Mouse (Mus musculus) heart, postnatal 0 days (tissue): ENCODE data around the gene Rpl23. TPM values are rescaled to one million over a fixed set of nuclear protein-coding genes. Genes with fewer than 3 reads are reported as not detected.

ENCODE experiments used
- ATAC-seq: fragments of 200-750 bp; cut with Nextera tagmentation; 2 replicates; pipeline ENCODE4 v1.8.0; 2017; ENCODE audit warnings: low read depth, moderate number of reproducible peaks, moderate library complexity; ENCODE audit not compliant: insufficient read depth
- DNase-seq: peaks from one replicate; pipeline ENCODE4 v3.0.0-alpha.2; 2016; ENCODE audit warnings: low spot score
- H3K27ac ChIP-seq: fragments of 300-500 bp; sonication (generic); 2 replicates; pipeline ENCODE4 v1.5.1; 2014; ENCODE audit warnings: low read depth, mild to moderate bottlenecking
- H3K27me3 ChIP-seq: fragments of 300-500 bp; sonication (generic); 2 replicates; pipeline ENCODE4 v1.6.1; 2014; ENCODE audit warnings: low read length, mixed read lengths; ENCODE audit not compliant: control insufficient read depth, insufficient read depth
- H3K36me3 ChIP-seq: fragments of 300-500 bp; sonication (generic); replicated peaks from 2 replicates; pipeline ENCODE4 v1.6.1; 2014; ENCODE audit warnings: low read length, mixed read lengths; ENCODE audit not compliant: control insufficient read depth, insufficient read depth
- H3K4me1 ChIP-seq: fragments of 300-500 bp; sonication (generic); 2 replicates; pipeline ENCODE4 v1.6.1; 2014; ENCODE audit warnings: antibody characterized with exemption; ENCODE audit not compliant: control insufficient read depth, insufficient read depth
- H3K4me2 ChIP-seq: fragments of 300-500 bp; sonication (generic); 2 replicates; pipeline ENCODE4 v1.6.1; 2014; ENCODE audit warnings: low read depth, mild to moderate bottlenecking, low read length, moderate library complexity
- H3K4me3 ChIP-seq: fragments of 300-500 bp; sonication (generic); 2 replicates; pipeline ENCODE4 v1.5.1; 2014; ENCODE audit warnings: low read depth, low read length
- H3K9ac ChIP-seq: fragments of 300-500 bp; sonication (generic); replicated peaks from 2 replicates; pipeline ENCODE4 v1.6.1; 2014; ENCODE audit warnings: low read depth, low read length, mixed read lengths
- H3K9me3 ChIP-seq: fragments of 300-500 bp; sonication (generic); replicated peaks from 2 replicates; pipeline ENCODE4 v1.6.1; 2016; ENCODE audit warnings: low read length; ENCODE audit not compliant: control insufficient read depth
- CTCF ChIP-seq: IDR thresholded peaks from 2 replicates; pipeline ENCODE4 v1.5.1; 2016; ENCODE audit warnings: antibody characterized with exemption, control low read depth, low read depth
- EP300 ChIP-seq: IDR thresholded peaks from 2 replicates; pipeline ENCODE4 v1.6.1; 2016; ENCODE audit warnings: antibody characterized with exemption, low read depth
- WGBS: fragments of 180-500 bp; shearing (Covaris S2); extraction: QIAGEN DNeasy Blood & Tissue Kit; methylation state at CpG from one replicate; pipeline ENCODE4 v1.1.7; 2014; 5-methylcytosine and 5-hydroxymethylcytosine counted together
- polyA plus RNA-seq: library from polyadenylated mRNA; unstranded; fragments of >200 nt; fragmentation: Nextera tagmentation; extraction: Ambion mirVana; gene quantifications from 2 replicates; pipeline ENCODE4 v1.2.1, GENCODE M21; 2015
- total RNA-seq: library from RNA; depleted of rRNA; stranded (reverse); fragments of >200 nt; gene quantifications from 2 replicates; pipeline ENCODE4 v1.2.3, GENCODE M21; 2014; ENCODE audit warnings: low replicate concordance

Gene Rpl23
- total and polyA plus RNA-seq, 2 experiments from 2014 or later, result 208 to 394 TPM

DNA sequence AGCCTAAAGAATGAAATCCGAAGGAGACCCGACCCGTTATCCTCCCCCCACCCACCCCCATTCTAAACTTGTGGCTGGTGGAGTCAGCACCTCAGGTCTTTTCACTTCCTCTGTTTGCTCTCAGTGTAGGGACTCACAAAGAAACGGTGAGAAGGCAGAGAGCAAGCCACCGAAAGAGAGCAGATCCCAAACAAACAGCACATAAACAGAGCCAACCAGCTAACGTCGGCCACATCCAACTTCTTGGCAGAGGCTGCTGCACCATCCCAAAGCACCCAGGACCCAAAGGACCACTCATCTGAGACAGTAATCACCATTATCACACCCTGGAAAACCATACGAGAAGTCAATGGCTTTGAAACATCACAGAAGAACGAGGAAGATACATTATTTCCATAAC is 38.8 kb downstream of the Rpl23 start:
- 0 out of 2 replicates have a peak overlapping the region, but pooled peaks have one; percentile 85 for H3K27ac ChIP-seq
- H3K36me3 ChIP-seq, result peaks cover 24% of the 10 kb centered on the region
- no peak for DNase-seq

DNA sequence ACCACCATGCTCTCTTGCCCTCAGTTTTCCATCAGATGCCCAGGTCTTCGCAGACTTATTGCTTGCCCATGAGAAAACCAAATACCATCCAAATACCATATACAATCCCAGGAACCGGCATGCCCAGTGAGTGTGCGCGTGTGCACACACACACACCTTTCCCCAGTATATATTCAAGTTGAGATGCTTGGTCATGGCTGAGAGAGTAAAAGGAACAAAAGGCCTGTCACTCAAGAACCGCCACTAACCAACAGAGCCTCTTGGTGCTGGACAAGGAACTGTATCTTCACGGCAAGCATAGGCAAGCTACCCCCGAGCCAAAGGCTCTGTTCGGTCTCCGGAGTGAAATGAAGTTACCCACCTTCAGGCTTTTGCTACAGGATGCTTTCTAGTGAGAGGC is 39.6 kb downstream of the Rpl23 start:
- WGBS, result 83% methylated on average over 9 of the region's 9 CpGs
- Histone ChIP-seq H3K36me3 (peaks cover 16% of the 10 kb centered on the region), H3K4me2 (peak overlapping the region; percentile 99; the same call in 1 of the 2 replicates), H3K27me3 (no peaks in the 10 kb centered on the region), H3K9ac (no peak overlapping the region), H3K9me3 (no peaks in the 10 kb centered on the region), H3K4me1 (peaks cover 11% of the 10 kb centered on the region), H3K27ac (no peak overlapping the region), H3K4me3 (no peak overlapping the region)
- DNase-seq, result no peak
- TF ChIP-seq EP300 (no peak), CTCF (no peak)
- no peak for ATAC-seq

More for the DNA sequence above, 38.8 kb downstream of the Rpl23 start:
- Histone ChIP-seq H3K4me2 (peak overlapping the region; percentile 99), H3K4me3 (peak overlapping the region; percentile 95), H3K27me3 (no peaks in the 10 kb centered on the region), H3K4me1 (peaks cover 11% of the 10 kb centered on the region), H3K9me3 (no peaks in the 10 kb centered on the region), H3K9ac (peak overlapping the region; percentile 79)
- WGBS, result 29% methylated on average over 9 of the region's 9 CpGs
- ATAC-seq, result no peak
- TF ChIP-seq EP300 (no peak), CTCF (no peak)

GRCm38 (mm10) chr11:97742157-97742556 is 40.1 kb downstream of the Rpl23 start:
- H3K36me3 ChIP-seq, result peaks cover 13% of the 10 kb centered on the region
- H3K4me2 ChIP-seq, result no peak overlapping the region
- WGBS, result 86% methylated on average over 5 of the region's 5 CpGs
- TF ChIP-seq CTCF, result no peak
- no peak for TF ChIP-seq EP300
- DNase-seq (no peak), ATAC-seq (no peak)
- H3K4me1 ChIP-seq, result peaks cover 11% of the 10 kb centered on the region
- H3K9me3 ChIP-seq, result no peaks in the 10 kb centered on the region
- no peak overlapping the region for H3K4me3 ChIP-seq
- H3K9ac ChIP-seq, result no peak overlapping the region
- no peak overlapping the region for H3K27ac ChIP-seq
- no peaks in the 10 kb centered on the region for H3K27me3 ChIP-seq

DNA sequence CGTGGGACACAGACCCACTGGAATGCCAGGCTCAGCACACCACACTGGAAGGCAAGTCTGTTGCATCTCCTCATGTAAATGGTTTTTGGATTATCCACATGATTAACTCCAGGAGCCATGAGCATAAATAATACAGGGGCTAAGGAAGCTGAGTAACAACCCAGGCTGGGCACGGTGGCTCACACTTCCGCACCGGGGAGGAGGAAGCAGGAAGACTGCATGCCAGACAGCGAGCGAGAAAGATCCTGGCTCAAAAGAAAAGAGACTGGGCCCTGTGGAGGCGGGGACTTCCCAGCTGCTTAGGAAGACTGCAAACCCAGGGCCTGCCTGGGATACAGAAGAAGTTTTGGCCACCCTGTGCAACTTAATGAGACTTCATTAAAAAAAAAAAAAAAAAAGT is 42.0 kb downstream of the Rpl23 start:
- no peaks in the 10 kb centered on the region for H3K27me3 ChIP-seq
- no peak overlapping the region for H3K4me2 ChIP-seq
- no peak for TF ChIP-seq EP300
- no peak for TF ChIP-seq CTCF
- H3K4me3 ChIP-seq, result no peak overlapping the region
- peaks cover 11% of the 10 kb centered on the region for H3K4me1 ChIP-seq
- DNase-seq (no peak), ATAC-seq (no peak)
- H3K9me3 ChIP-seq, result no peaks in the 10 kb centered on the region
- WGBS, result 54% methylated on average over 7 of the region's 7 CpGs
- H3K27ac ChIP-seq, result no peak overlapping the region; the same call in 1 of the 2 replicates
- H3K9ac ChIP-seq, result no peak overlapping the region
- no peaks in the 10 kb centered on the region for H3K36me3 ChIP-seq

DNA sequence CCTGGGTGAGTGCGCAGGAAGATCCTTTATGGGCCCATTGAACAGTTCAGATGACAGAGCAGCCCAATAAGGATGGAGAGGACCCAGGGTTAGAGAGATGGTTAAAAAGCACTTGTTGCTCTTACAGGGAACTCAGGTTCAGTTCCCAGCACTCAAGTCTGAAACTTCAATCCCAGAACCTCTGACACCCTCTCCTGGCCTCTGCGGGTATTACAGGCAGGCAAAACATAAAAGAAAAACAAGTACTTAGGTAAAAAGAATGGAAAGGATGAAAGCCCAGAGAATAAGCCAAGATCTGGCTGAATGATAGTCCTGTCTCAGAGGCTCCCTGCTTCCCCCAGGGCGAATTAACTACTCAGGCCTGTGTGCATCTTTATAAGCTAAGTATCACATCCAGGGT is 43.1 kb downstream of the Rpl23 start:
- H3K27me3 ChIP-seq, result no peaks in the 10 kb centered on the region
- H3K36me3 ChIP-seq, result no peaks in the 10 kb centered on the region
- 89% methylated on average over 3 of the region's 3 CpGs for WGBS
- TF ChIP-seq EP300, result no peak
- TF ChIP-seq CTCF, result no peak
- H3K27ac ChIP-seq, result no peak overlapping the region
- DNase-seq (no peak), ATAC-seq (no peak)
- H3K4me1 ChIP-seq, result peaks cover 11% of the 10 kb centered on the region
- no peaks in the 10 kb centered on the region for H3K9me3 ChIP-seq
- H3K9ac ChIP-seq, result no peak overlapping the region
- H3K4me3 ChIP-seq, result no peak overlapping the region
- H3K4me2 ChIP-seq, result no peak overlapping the region

DNA sequence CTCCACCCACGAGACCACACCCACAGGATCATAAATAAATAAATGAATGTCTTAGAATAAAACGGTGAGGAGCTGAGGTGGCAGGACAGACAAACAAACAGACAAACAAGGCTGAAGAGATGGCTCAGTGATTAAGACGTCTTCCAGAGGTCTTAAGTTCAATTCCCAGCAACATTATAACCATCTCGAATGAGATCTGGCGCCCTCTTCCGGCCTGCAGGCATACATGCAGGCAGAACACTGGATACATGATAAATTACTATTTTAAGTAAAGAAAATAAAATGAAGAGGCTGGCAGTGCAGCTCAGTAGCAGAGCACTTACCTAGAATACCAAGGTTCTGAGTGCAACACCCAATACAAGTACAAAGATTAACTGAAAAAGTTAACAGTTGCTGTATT is 43.5 kb downstream of the Rpl23 start:
- ATAC-seq, result no peak
- WGBS, result 67% methylated on average over 6 of the region's 6 CpGs
- TF ChIP-seq EP300, result no peak
- no peak for TF ChIP-seq CTCF

More for the DNA sequence above, 43.5 kb downstream of the Rpl23 start:
- Histone ChIP-seq H3K27ac (no peak overlapping the region), H3K27me3 (no peaks in the 10 kb centered on the region), H3K9ac (no peak overlapping the region), H3K9me3 (no peaks in the 10 kb centered on the region), H3K4me2 (no peak overlapping the region), H3K4me3 (no peak overlapping the region), H3K36me3 (no peaks in the 10 kb centered on the region), H3K4me1 (peaks cover 8% of the 10 kb centered on the region)
- DNase-seq, result no peak
